Mouse (Mus musculus) left cerebral cortex, postnatal 36 days (tissue): ENCODE measurements around the gene Gpc6. TPM values are rescaled to one million over a fixed set of nuclear protein-coding genes. Genes with fewer than 3 reads are reported as not detected.

ENCODE experiments used
- DNase-seq, 2 experiments: peaks; one replicate each; pipeline ENCODE4 v3.0.0; 2021 to 2022; ENCODE audit warnings: low spot score in 2 of 2, mixed read lengths in 1 of 2
- intact Hi-C: fragments of 180-260 bp; cut with DNase I; formaldehyde crosslinking; loops from one replicate; pipeline ENCODE4 v1.15.1; 2025
- total RNA-seq, 2 experiments: library from RNA; stranded (reverse); gene quantifications; 2 replicates each; pipeline ENCODE4 v1.2.3; 2021

The Gpc6 gene
- total RNA-seq, 2 experiments from 2014 or later, result 15.5 to 16.2 TPM

GRCm38 (mm10) chr14:116943751-116944150 lies 18.6 kb downstream of the Gpc6 start:
- intact Hi-C loops, result no loop called here
- no peak for DNase-seq

- DNase-seq, result no peak
- intact Hi-C loops, result no loop called here
These were observed 20.9 kb downstream of the Gpc6 start for GRCm38 (mm10) chr14:116945975-116946374.

GRCm38 (mm10) chr14:116947461-116947860 lies 22.3 kb downstream of the Gpc6 start:
- no peak for DNase-seq
- intact Hi-C loops, result no loop called here

GRCm38 (mm10) chr14:116947939-116948591 lies 22.9 kb downstream of the Gpc6 start:
- intact Hi-C loops, result no loop called here
- no peak for DNase-seq

- intact Hi-C loops, result no loop called here
- no peak for DNase-seq
These were observed 32.0 kb downstream of the Gpc6 start for GRCm38 (mm10) chr14:116957154-116957553.

- no peak for DNase-seq
These were observed 39.7 kb downstream of the Gpc6 start for GRCm38 (mm10) chr14:116964837-116965236.

GRCm38 (mm10) chr14:116974708-116975107 lies 49.6 kb downstream of the Gpc6 start:
- no peak for DNase-seq
- intact Hi-C loops, result no loop called here

More at GRCm38 (mm10) chr14:116964837-116965236, 39.7 kb downstream of the Gpc6 start:
- intact Hi-C loops, result no loop called here

GRCm38 (mm10) chr14:116975224-116975623 lies 50.1 kb downstream of the Gpc6 start:
- intact Hi-C loops, result no loop called here
- no peak for DNase-seq

GRCm38 (mm10) chr14:116977259-116977658 lies 52.1 kb downstream of the Gpc6 start:
- intact Hi-C loops, result no loop called here
- DNase-seq, result no peak

- intact Hi-C loops, result no loop called here
- no peak for DNase-seq
These were observed 54.7 kb downstream of the Gpc6 start for GRCm38 (mm10) chr14:116979714-116980382.

- intact Hi-C loops, result no loop called here
- DNase-seq, result no peak
These were observed 56.6 kb downstream of the Gpc6 start for GRCm38 (mm10) chr14:116981711-116982110.

GRCm38 (mm10) chr14:116987341-116987740 lies 62.2 kb downstream of the Gpc6 start:
- no peak for DNase-seq
- intact Hi-C loops, result no loop called here

- no peak for DNase-seq
- intact Hi-C loops, result no loop called here
These were observed 75.3 kb downstream of the Gpc6 start for GRCm38 (mm10) chr14:117000376-117000775.

- intact Hi-C loops, result no loop called here
- DNase-seq, result no peak
These were observed 77.2 kb downstream of the Gpc6 start for GRCm38 (mm10) chr14:117002313-117002712.

- DNase-seq, result no peak
- intact Hi-C loops, result no loop called here
These were observed 83.7 kb downstream of the Gpc6 start for GRCm38 (mm10) chr14:117008781-117009180.

GRCm38 (mm10) chr14:117012969-117013368 lies 87.9 kb downstream of the Gpc6 start:
- no peak for DNase-seq
- intact Hi-C loops, result no loop called here

- intact Hi-C loops, result no loop called here
- no peak for DNase-seq
These were observed 88.5 kb downstream of the Gpc6 start for GRCm38 (mm10) chr14:117013554-117014117.

GRCm38 (mm10) chr14:117015333-117015922 lies 90.3 kb downstream of the Gpc6 start:
- intact Hi-C loops, result no loop called here
- no peak for DNase-seq

GRCm38 (mm10) chr14:117022180-117022799 lies 97.2 kb downstream of the Gpc6 start:
- intact Hi-C loops, result no loop called here
- no peak for DNase-seq

GRCm38 (mm10) chr14:117034146-117034545 lies 109.0 kb downstream of the Gpc6 start:
- no peak for DNase-seq
- intact Hi-C loops, result no loop called here
